Mouse (Mus musculus): ENCODE results near the gene Bahcc1.

The Bahcc1 gene

GRCm38 (mm10) chr11:120303559-120304349 is 71.0 kb downstream of the Bahcc1 start:
- no peak for DNase-seq

GRCm38 (mm10) chr11:120304350-120304694 is 71.6 kb downstream of the Bahcc1 start:
- peak in 1 of 2 experiments; percentile 39 for DNase-seq

GRCm38 (mm10) chr11:120304886-120305534 is 72.3 kb downstream of the Bahcc1 start:
- peak; percentile 94 to 95 for DNase-seq

- peak in 1 of 2 experiments; percentile 39 for DNase-seq
Observed at GRCm38 (mm10) chr11:120305535-120306365, 73.0 kb downstream of the Bahcc1 start.

GRCm38 (mm10) chr11:120306366-120307131 is 73.8 kb downstream of the Bahcc1 start:
- DNase-seq = peak in 1 of 2 experiments; percentile 18

- DNase-seq = peak; percentile 25 to 43
Observed at GRCm38 (mm10) chr11:120307132-120307413, 74.3 kb downstream of the Bahcc1 start.

- DNase-seq = peak; percentile 98 to 99
Observed at GRCm38 (mm10) chr11:120307566-120308430, 75.1 kb downstream of the Bahcc1 start.

- DNase-seq = peak; percentile 2 to 10
Observed at GRCm38 (mm10) chr11:120308441-120309320, 75.9 kb downstream of the Bahcc1 start.

- peak; percentile 96 to 97 for DNase-seq
Observed at GRCm38 (mm10) chr11:120310813-120311312, 78.1 kb downstream of the Bahcc1 start.

GRCm38 (mm10) chr11:120311561-120311960 is 78.8 kb downstream of the Bahcc1 start:
- DNase-seq = peak; percentile 30 to 38

GRCm38 (mm10) chr11:120312069-120312468 is 79.3 kb downstream of the Bahcc1 start:
- DNase-seq = peak in 1 of 2 experiments; percentile 7

GRCm38 (mm10) chr11:120313906-120314685 is 81.3 kb downstream of the Bahcc1 start:
- peak in 1 of 2 experiments; percentile 11 for DNase-seq

- DNase-seq = peak; percentile 22 to 56
Observed at GRCm38 (mm10) chr11:120314721-120315415, 82.1 kb downstream of the Bahcc1 start.

- no peak for DNase-seq
Observed at GRCm38 (mm10) chr11:120315416-120315761, 82.6 kb downstream of the Bahcc1 start.

- DNase-seq = peak; percentile 92 to 94
Observed at GRCm38 (mm10) chr11:120315832-120316689, 83.3 kb downstream of the Bahcc1 start.

GRCm38 (mm10) chr11:120316690-120317254 is 84.0 kb downstream of the Bahcc1 start:
- peak in 1 of 2 experiments; percentile 46 for DNase-seq

- no peak for DNase-seq
Observed at GRCm38 (mm10) chr11:120317456-120317855, 84.7 kb downstream of the Bahcc1 start.

- no peak for DNase-seq
Observed at GRCm38 (mm10) chr11:120319310-120319709, 86.6 kb downstream of the Bahcc1 start.
